Mouse (Mus musculus): ENCODE measurements around the gene Ptprm.

GRCm38 (mm10) chr17:66738779-66739345, 615.4 kb downstream of the Ptprm start:
- TF ChIP-seq CTCF (IDR thresholded peaks at IDR 0.05; ENCODE audit: low read depth) (no peak), EP300 (IDR thresholded peaks at IDR 0.05; ENCODE audit: low read depth) (no peak)

All from liver, embryonic 14.5 days (tissue).